Mouse (Mus musculus) monocyte, adult 2 months (primary cell): Measurements from ENCODE around the gene Zswim5.
"Not testable (repeated sequence)": the region's sequence is repeated elsewhere in the genome, so short reads cannot be mapped to it uniquely, and the experiment has no call there.

ENCODE experiments used
- DNase-seq, 2 experiments: peaks; one replicate each; pipeline ENCODE4 v3.0.0; 2022; ENCODE audit warnings: low spot score in 2 of 2, low read depth in 1 of 2

The Zswim5 gene

GRCm38 (mm10) chr4:116876995-116877728 is at the start of gene Zswim5:
Zswim5 (plus strand) TSS chr4:116877376.
- DNase-seq = no peak

GRCm38 (mm10) chr4:116827819-116828218 is 49.4 kb upstream of the Zswim5 start:
- DNase-seq = no peak

- DNase-seq = no peak
Measured at GRCm38 (mm10) chr4:116829364-116830069, 47.7 kb upstream of the Zswim5 start.

GRCm38 (mm10) chr4:116830070-116830368 is 47.2 kb upstream of the Zswim5 start:
- DNase-seq = no peak

DNA sequence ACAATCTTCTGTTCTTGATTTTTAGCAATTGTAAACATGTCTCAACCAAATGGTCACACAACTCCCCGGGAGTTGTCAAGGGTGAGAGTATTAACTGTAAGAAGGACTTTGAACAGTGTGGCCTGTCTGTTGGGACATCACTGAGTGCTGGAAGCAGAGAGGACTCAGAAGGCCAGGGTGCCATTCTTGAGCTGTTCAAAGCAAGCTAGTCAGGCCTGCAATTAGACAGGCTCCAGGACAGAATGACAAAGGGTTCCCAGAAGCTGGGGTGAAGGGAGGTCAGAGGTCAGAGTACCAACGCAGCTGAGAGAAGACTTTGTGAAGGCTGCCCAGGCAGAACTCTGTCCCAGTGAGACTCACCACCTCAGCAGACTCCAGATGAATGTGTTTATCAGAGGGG is 38.2 kb upstream of the Zswim5 start:
- DNase-seq = no peak

DNA sequence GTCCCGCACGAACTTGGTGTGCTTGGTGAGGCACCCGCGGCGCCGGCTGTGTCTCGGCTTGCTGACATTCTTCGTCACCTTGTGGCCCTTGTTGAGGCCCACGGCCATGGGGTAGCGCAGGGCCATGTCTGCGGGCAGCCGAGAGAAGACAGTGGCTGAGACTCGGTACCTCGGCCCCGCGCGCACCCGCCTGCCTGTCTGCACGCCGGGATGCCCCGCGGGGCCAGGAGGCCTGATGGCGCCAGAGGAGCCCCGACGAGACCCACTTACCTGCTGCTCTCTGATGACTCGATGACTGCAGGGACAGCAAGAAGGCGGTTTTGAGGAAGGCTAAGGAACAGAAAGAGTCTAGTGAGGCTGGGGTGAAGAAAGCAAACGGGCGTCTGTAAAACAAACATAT is 37.1 kb upstream of the Zswim5 start:
- not testable (repeated sequence) for DNase-seq

DNA sequence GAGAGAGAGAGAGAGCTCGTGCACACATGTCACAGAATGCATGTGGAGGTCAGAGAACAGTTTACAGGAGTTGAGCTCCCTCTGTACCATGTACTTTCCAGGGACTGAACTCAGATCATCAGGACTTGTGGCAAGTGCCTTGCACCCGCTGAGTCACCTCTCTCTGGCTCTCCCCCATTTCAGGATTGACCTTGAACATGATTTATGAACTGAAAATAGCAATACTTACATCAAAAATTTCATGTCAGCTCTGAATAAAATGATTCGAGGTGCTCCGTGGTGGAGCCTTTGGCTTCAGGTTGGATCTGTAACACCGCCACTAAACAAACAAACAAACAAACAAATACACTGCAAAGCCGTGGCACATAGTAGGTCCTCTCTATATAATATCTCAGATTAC is 36.3 kb upstream of the Zswim5 start:
- DNase-seq = no peak

GRCm38 (mm10) chr4:116844324-116844723 is 32.9 kb upstream of the Zswim5 start:
- DNase-seq = no peak

DNA sequence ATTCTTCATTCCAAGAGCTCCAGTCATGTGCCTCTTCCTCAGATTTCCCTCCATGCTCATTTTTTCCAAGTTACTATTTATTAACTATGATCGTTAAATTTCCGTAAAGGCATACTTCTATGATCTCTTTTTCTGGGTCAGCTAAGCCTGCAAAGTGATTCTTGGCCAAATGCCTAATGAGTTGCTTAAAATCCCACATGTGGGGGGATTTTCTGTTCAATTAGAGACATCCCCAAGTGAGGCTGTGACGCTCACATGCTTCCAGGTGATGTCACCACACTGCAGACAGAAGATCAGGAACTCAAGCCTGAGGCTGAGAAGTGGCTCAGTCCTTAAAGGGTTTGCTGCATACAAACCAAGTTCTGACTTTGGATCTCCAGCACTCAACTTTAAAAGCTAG is 27.3 kb upstream of the Zswim5 start:
- DNase-seq = no peak

DNA sequence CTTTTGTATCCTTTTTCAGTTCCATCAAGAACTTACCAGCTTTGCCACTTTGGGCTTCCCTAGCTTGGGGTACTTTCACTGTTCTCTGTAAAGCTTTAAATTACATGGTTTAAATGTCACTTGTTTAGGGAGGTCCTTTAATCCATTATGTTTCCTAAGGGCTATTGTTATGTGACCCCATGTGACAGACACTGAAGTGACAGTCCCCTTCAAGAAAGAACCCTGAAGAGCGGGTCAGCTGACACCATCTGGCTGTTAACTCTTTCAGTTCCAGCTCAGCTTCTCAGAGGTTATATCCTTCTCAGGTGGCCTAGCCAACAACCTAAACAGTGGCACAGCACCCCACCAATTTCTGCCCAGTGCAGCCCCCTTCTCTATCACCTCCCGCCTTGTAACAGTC is 22.9 kb upstream of the Zswim5 start:
- DNase-seq = no peak

DNA sequence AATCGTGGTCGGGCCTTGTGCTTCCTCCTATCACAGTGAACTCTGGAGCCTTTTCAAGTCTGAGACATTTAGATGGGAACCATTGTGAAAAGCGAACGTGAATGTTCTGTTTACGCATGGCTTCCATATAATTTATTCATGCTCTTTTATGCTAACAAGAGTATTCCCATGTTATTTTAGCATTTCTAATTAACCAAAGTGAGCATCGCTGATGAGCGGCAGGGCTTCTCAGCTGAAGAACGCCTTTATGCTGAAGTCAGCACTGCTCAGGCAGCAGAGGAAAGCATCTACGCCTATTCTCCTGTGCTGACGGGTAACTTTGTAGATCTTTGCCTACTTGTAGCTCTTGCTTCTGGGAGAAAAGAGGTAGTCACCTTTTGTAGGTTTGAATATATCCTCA is 20.0 kb upstream of the Zswim5 start:
- no peak for DNase-seq

- no peak for DNase-seq
Measured at GRCm38 (mm10) chr4:116859711-116860110, 17.5 kb upstream of the Zswim5 start.

GRCm38 (mm10) chr4:116862023-116862422 is 15.2 kb upstream of the Zswim5 start:
- DNase-seq = no peak

DNA sequence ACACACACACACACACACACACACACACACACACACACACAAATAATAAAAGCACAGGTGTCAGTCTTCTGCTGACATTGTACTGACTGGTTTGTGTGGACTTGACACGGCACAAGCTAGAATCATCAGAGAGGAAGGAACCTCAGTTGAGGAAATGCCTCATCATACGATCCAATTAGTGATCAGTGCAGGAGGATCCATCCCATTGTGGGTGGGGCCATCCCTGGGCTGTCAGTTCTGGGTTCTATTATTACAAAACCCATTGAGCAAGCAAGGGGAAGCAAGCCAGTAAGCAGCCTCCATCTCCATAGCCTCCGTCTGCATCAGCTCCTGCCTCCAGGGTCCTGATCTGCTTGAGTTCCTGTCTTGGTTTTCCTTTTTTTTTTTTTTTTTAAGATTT is 7.3 kb upstream of the Zswim5 start:
- DNase-seq = no peak

GRCm38 (mm10) chr4:116874595-116874994 is 2.6 kb upstream of the Zswim5 start:
- no peak for DNase-seq

- no peak for DNase-seq
Measured at GRCm38 (mm10) chr4:116876630-116876994, 564 bp upstream of the Zswim5 start.

GRCm38 (mm10) chr4:116877729-116878321 is 649 bp downstream of the Zswim5 start:
- DNase-seq = no peak

DNA sequence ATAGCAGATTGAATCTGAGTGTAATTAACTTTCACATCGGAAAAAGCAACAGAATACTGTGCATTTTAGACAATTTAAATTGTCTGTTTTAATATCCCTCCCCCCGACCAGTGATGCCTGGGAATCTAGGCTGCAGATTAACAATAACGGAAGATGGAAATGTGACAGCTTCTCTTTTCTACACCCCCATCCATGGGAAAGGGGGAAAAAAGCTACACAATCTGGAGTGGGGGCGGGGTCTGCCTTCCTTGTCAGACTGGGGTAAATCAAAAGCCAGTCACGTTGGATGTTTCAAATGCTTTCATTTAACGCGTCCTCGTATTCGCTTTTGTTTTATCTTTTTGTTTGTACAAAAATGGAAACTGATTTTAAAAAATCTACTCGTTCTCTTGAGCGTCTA is 1.3 kb downstream of the Zswim5 start:
- DNase-seq = no peak

DNA sequence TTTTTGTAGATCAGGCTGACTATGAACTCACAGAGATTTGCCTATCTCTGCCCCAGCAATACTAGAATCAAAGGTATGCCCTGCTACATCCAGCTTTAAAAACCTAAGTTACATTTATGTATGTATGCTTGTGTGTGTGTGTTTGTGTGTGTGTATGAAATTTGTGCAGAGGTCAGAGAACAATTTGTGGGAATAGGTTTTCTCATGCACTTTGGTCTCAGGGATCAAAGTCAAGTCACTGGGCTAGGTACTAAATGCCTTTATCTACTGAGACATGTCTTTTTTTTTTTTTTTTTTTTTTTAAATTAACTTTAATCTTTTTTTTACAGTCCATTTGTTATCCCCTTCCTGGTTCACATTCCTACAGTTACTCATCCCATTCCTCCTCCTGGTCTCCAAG is 5.5 kb downstream of the Zswim5 start:
- no peak for DNase-seq

DNA sequence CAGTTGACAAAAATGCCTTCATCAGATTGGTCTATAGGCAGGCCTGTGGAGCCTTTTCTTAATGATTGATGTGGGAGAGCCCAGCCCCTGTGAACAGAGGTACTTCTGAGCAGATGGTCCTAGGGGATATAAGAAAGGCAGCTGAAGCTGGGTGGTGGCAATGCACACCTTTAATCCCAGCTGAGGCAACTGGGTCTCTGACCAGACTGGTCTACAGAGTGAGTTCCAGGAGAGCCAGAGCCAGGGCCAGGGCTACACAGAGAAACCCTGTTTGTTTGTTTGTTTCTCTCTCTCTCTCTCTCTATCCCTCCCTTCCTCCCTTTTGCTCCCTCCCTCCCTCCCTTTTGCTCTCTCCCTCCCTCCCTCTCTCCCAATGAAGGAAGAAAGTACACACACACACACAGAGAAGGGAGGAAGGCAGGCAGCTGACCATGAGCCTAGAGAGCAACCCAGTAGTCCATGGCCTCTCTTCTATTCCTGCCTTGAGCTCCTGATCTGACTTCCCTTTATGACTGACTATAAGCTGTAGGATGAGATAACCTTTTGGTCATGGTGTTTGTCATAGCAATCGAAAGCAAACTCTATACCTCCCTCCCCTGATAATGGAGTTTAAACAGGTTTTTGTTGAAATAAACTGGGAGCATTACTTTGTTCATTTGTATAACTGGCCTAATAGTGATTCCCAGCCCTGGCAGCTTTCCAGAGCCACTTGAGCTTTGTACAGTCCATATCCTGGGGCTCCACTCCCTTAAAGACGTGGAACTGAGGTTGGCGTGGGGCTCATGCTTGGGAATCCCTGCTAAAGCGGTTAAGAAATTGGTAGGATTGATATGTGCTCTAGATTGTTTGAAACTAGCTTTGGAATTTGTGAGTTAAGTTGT is 17.3 kb downstream of the Zswim5 start:
- no peak for DNase-seq

DNA sequence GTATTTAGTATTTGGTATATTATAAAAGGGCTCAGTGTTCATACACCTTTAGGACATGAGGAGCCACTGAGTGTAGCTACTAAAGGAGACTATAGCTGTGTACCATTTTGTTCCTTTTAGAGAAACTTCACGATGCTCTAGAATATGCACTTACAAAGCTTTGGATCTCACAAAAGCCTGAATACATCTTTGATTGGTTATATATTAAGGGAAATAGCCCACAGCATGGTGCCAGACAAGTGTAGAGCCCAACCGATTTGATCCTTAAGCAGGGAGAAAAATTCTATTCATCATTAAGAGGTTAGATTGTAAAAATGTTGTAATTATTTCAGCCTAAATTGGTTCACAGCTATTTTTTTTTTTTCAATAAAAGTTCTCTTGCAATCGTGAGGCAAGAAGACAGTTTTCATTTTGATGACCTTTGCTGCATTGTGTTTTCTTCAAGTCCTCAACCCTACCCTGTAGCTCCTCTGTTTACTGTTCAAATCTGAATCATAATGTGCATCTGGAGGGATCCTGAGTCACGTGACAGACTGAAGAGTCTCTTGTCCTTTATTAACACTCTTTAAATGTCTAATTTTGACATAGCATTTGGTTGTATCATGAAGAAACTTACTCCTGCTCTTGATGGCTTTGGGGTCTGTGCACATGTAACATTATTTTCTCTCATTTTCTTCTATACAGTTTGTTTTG is 33.5 kb downstream of the Zswim5 start:
- no peak for DNase-seq
